Comparison of ENCODE assay signal across 20 mouse cellular contexts in genomic region chr14:47753561-47753960, GRCm38 (mm10).
DNase-seq lines count a peak whose midpoint lies in the region; ATAC-seq and TF ChIP-seq lines count a peak whose summit lies in the region.
"Had no signal": no experiment of that assay in that cellular context is flagged by ENCODE, and none has a peak within 500 bp of the region (broad histone marks: within the 10 kb centered on the region; RNA-seq: fewer than 3 reads in every experiment).

No protein-coding gene starts in this region.

- WGBS in lung, embryonic 14.5 days: 42% methylated on average over 3 of the region's 3 CpGs
- WGBS in embryonic facial prominence, embryonic 11.5 days: 31% methylated on average over 3 of the region's 3 CpGs
- 60% methylated on average over 3 of the region's 3 CpGs for WGBS in liver, embryonic 12.5 days (ENCODE audit: insufficient replicate concordance)

- H3K27ac ChIP-seq in lung, embryonic 14.5 days (ENCODE audit: low read depth): no peak overlapping the region
- no peak overlapping the region for H3K27ac ChIP-seq in embryonic facial prominence, embryonic 11.5 days (replicated peaks; ENCODE audit: low read depth, low read length)
- no peak overlapping the region for H3K27ac ChIP-seq in liver, embryonic 12.5 days
- H3K27ac ChIP-seq: forebrain, embryonic 13.5 days; heart, embryonic 10.5 days; hindbrain, postnatal 0 days; limb, embryonic 15.5 days; neural tube, embryonic 15.5 days had no signal

- no peak overlapping the region for H3K4me2 ChIP-seq in lung, embryonic 14.5 days
- no peak overlapping the region for H3K4me2 ChIP-seq in embryonic facial prominence, embryonic 11.5 days (ENCODE audit: low read depth, low read length)
- H3K4me2 ChIP-seq in liver, embryonic 12.5 days: no peak overlapping the region
- H3K4me2 ChIP-seq: forebrain, embryonic 13.5 days; limb, embryonic 15.5 days; midbrain, embryonic 11.5 days; neural tube, embryonic 15.5 days had no signal

- no peaks in the 10 kb centered on the region for H3K4me1 ChIP-seq in lung, embryonic 14.5 days (ENCODE audit: insufficient read depth)
- H3K4me1 ChIP-seq in embryonic facial prominence, embryonic 11.5 days (ENCODE audit: control insufficient read depth, insufficient read depth, low read length): no peaks in the 10 kb centered on the region
- no peaks in the 10 kb centered on the region for H3K4me1 ChIP-seq in liver, embryonic 12.5 days
- H3K4me1 ChIP-seq: forebrain, embryonic 13.5 days had no signal

- H3K27me3 ChIP-seq in lung, embryonic 14.5 days (ENCODE audit: insufficient read depth, low read length): no peaks in the 10 kb centered on the region
- H3K27me3 ChIP-seq in embryonic facial prominence, embryonic 11.5 days (ENCODE audit: control insufficient read depth, insufficient read depth, low read length): no peaks in the 10 kb centered on the region
- H3K27me3 ChIP-seq in liver, embryonic 12.5 days (replicated peaks): no peaks in the 10 kb centered on the region
- H3K27me3 ChIP-seq: forebrain, embryonic 13.5 days; limb, embryonic 15.5 days; neural tube, embryonic 15.5 days had no signal

- no peaks in the 10 kb centered on the region for H3K36me3 ChIP-seq in lung, embryonic 14.5 days (ENCODE audit: insufficient read depth)
- H3K36me3 ChIP-seq in embryonic facial prominence, embryonic 11.5 days (replicated peaks; ENCODE audit: control insufficient read depth, insufficient read depth, low read depth, low read length): no peaks in the 10 kb centered on the region
- no peaks in the 10 kb centered on the region for H3K36me3 ChIP-seq in liver, embryonic 12.5 days
- H3K36me3 ChIP-seq: limb, embryonic 15.5 days; neural tube, embryonic 15.5 days had no signal

- TF ChIP-seq CTCF in lung, embryonic 14.5 days (IDR thresholded peaks at IDR 0.05; ENCODE audit: low read depth): no peak

- no peak overlapping the region for H3K9ac ChIP-seq in lung, embryonic 14.5 days
- H3K9ac ChIP-seq in embryonic facial prominence, embryonic 11.5 days (replicated peaks; ENCODE audit: low read length): no peak overlapping the region
- no peak overlapping the region for H3K9ac ChIP-seq in liver, embryonic 12.5 days
- H3K9ac ChIP-seq: forebrain, embryonic 13.5 days; limb, embryonic 15.5 days; neural tube, embryonic 15.5 days had no signal

- no peaks in the 10 kb centered on the region for H3K9me3 ChIP-seq in lung, embryonic 14.5 days (ENCODE audit: low read depth, low read length)
- no peaks in the 10 kb centered on the region for H3K9me3 ChIP-seq in embryonic facial prominence, embryonic 11.5 days (replicated peaks; ENCODE audit: control insufficient read depth, low read length)
- H3K9me3 ChIP-seq in liver, embryonic 12.5 days (replicated peaks): no peaks in the 10 kb centered on the region
- H3K9me3 ChIP-seq: forebrain, embryonic 13.5 days; heart, embryonic 10.5 days; limb, embryonic 15.5 days; neural tube, embryonic 15.5 days had no signal

- DNase-seq in lung, embryonic 14.5 days: peak; percentile 23
- no peak for DNase-seq in lung, postnatal 10 days
- peak; percentile 27 for DNase-seq in R1 (ENCODE audit: low read depth, low spot score)
- peak; percentile 49 for DNase-seq in embryonic facial prominence, embryonic 11.5 days (ENCODE audit: low spot score)
- DNase-seq in neural tube, embryonic 10.5 days (ENCODE audit: extremely low spot score, low spot score): no peak
- DNase-seq in right cerebral cortex, postnatal 4 days: no peak
- DNase-seq: adrenal gland, adult 2 months; cerebellum, adult 11 months; cerebellum, postnatal 10 days; gastrocnemius, postnatal 10 days; heart, postnatal 4 days; kidney, postnatal 36 days had no signal

- no peak overlapping the region for H3K4me3 ChIP-seq in lung, embryonic 14.5 days (ENCODE audit: low read depth, low read length)
- H3K4me3 ChIP-seq in embryonic facial prominence, embryonic 11.5 days (ENCODE audit: low read depth, low read length): no peak overlapping the region
- H3K4me3 ChIP-seq in liver, embryonic 12.5 days: no peak overlapping the region
- H3K4me3 ChIP-seq: forebrain, embryonic 13.5 days; heart, embryonic 10.5 days; limb, embryonic 15.5 days; neural tube, embryonic 15.5 days had no signal

- no peak for ATAC-seq in lung, embryonic 14.5 days (ENCODE audit: insufficient read depth)
- no peak for ATAC-seq in embryonic facial prominence, embryonic 11.5 days (replicated peaks; ENCODE audit: insufficient number of reproducible peaks, low FRiP score, low TSS enrichment, low read depth)
- ATAC-seq in liver, embryonic 12.5 days: no peak
- ATAC-seq: forebrain, embryonic 13.5 days; hindbrain, postnatal 0 days; intestine, embryonic 16.5 days had no signal

Comparison
In these comparisons a context has a peak if more than half of its experiments do, and no peak if none do; other contexts are left out.
1. DNase-seq: peak in lung, embryonic 14.5 days (single experiment), R1 (single experiment) and embryonic facial prominence, embryonic 11.5 days (single experiment); none in lung, postnatal 10 days (single experiment), neural tube, embryonic 10.5 days (single experiment) and right cerebral cortex, postnatal 4 days (single experiment).